Mouse (Mus musculus): ENCODE results near the gene Matn4. TPM values are rescaled to one million over a fixed set of nuclear protein-coding genes. Genes with fewer than 3 reads are reported as not detected.

The Matn4 gene
- total RNA-seq (2021): 1 to 10 TPM; 3.7 to 5.4 TPM
- long read RNA-seq, experiment 1, partial matches to known transcripts: 0 of 1 reads
- long read RNA-seq, experiment 1, other reads (novel, unspliced or antisense): 1 of 1 reads
- long read RNA-seq, experiment 2: 0 reads

GRCm38 (mm10) chr2:164405060-164405459, at the start of gene Matn4:
Matn4 (minus strand) TSS chr2:164405160.
- DNase-seq: no peak
- intact Hi-C loops (cut with DNase I; ENCODE audit: low total_unique reads): no loop called here

GRCm38 (mm10) chr2:164453887-164454500, 49.0 kb upstream of the Matn4 start:
- intact Hi-C loops (cut with DNase I; ENCODE audit: low total_unique reads): no loop called here
- no peak for DNase-seq

DNA sequence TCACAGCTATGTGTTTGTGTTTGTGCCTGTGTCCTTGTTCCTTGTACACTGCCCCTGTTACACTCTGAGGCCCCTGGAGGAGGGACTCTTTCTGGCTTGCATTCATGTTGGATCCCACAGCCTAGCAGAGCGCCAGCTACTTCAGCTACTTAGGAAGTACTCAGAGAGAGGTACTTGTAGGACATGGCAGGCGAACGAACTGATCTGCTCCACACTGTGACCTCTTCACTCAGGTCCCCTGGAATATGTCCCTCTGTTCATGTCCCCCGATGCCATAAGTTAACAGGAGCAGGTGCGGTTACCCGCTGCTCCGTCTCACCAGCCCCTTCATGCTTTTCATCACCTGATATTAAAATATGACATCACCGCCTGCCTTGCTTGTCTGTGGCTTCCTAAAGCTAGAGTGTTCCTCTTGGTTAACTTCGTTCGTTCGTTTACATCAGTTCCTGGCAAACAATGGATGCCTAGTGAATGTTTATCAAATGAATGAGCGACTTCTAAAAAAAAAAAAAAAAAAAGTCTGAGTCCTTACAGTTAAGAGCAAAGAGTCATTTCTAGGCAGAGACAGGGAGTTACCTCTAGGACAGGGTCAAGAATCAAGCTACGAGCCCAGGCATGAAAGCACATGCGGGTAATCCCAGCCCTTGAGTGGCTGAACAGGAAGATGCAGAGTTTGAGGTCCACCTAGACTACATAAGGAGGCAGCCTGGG, 48.2 kb upstream of the Matn4 start:
- no peak for DNase-seq
- intact Hi-C loops (cut with DNase I; ENCODE audit: low total_unique reads): no loop called here

- intact Hi-C loops (cut with DNase I; ENCODE audit: low total_unique reads): no loop called here
- DNase-seq: no peak
Observed at GRCm38 (mm10) chr2:164452000-164452676, 47.2 kb upstream of the Matn4 start.

- intact Hi-C loops (cut with DNase I; ENCODE audit: low total_unique reads): no loop called here
- no peak for DNase-seq
Observed at GRCm38 (mm10) chr2:164449341-164450042, 44.5 kb upstream of the Matn4 start.

GRCm38 (mm10) chr2:164448921-164449320, 44.0 kb upstream of the Matn4 start:
- intact Hi-C loops (cut with DNase I; ENCODE audit: low total_unique reads): no loop called here
- no peak for DNase-seq

DNA sequence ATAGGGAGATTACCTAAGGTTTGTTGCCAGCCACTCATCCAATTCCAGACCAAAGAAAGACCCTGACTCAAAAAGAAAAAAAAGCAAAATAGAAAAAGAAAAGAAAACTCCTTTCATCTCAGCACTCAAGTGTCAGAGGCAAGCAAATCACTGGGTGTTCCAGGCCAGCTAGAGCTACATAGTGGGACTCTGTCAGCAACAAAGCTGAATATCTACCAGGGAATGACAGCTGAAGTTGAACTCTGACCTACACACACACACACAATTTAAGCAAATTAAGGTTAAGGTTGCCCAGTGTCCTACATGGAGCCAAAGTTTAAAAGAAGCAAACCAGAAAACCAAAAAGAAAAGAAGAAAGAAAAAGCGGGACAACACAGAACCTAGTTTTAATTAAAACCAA, 43.2 kb upstream of the Matn4 start:
- no peak for DNase-seq
- intact Hi-C loops (cut with DNase I; ENCODE audit: low total_unique reads): no loop called here

GRCm38 (mm10) chr2:164446086-164446469, 41.1 kb upstream of the Matn4 start:
- no peak for DNase-seq
- intact Hi-C loops (cut with DNase I; ENCODE audit: low total_unique reads): no loop called here

- no peak for DNase-seq
- intact Hi-C loops (cut with DNase I; ENCODE audit: low total_unique reads): no loop called here
Observed at GRCm38 (mm10) chr2:164445399-164446085, 40.6 kb upstream of the Matn4 start.

DNA sequence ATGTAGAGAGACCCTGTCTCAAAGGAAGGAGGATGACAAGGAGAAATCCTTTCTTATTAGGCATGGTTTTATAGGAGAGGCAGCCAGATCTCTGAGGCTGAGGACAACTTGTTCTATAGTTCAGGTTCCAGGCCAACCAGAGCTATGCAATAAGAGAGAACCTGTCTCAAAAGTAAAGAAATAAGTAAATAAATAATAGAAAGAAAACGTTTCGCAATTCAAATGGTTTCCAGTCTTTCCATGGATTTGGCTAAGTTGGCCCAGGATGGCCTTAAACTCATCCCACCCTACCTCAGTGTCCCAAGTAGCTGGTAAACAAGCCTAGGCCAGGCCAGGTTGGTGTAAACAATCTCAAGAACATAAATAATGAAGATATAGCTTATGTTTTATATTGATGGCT, 39.7 kb upstream of the Matn4 start:
- intact Hi-C loops (cut with DNase I; ENCODE audit: low total_unique reads): no loop called here
- DNase-seq: no peak

DNA sequence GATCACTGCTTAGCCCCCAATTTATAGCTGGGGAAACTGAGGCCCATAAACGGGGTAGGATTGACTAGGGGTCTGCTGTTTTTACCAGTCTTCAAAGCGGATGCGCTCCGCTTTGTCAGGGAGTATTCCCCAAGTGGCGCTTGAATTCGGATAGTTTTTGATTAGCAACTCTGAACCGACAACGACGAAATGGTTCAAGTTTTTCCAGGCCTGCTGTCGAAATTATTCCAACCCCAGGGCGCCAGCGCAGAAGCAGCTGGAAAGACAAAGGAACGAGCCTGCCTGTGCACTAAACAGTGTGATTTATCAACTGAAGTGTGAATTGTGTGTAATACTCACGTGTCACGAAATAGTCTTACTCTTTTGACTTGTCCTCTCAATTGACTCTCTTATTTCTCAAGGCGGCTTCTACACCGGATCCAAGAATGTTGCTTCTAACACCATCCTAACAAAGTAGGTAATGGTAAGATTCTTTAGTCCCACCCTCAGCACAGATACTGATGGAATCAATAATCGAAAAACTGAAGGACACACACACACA, 38.6 kb upstream of the Matn4 start, which contains the start of gene Sdc4:
Gene Sdc4, minus strand, starts transcription at position 428 of the 541 bp plus-strand sequence.
- no peak for DNase-seq
- intact Hi-C loops (cut with DNase I; ENCODE audit: low total_unique reads): no loop called here

- peak; percentile 87 for DNase-seq
- intact Hi-C loops (cut with DNase I; ENCODE audit: low total_unique reads): no loop called here
Observed at GRCm38 (mm10) chr2:164443051-164443437, 38.1 kb upstream of the Matn4 start.

- intact Hi-C loops (cut with DNase I; ENCODE audit: low total_unique reads): no loop called here
- peak; percentile 63 for DNase-seq
Observed at GRCm38 (mm10) chr2:164442315-164443050, 37.5 kb upstream of the Matn4 start.

DNA sequence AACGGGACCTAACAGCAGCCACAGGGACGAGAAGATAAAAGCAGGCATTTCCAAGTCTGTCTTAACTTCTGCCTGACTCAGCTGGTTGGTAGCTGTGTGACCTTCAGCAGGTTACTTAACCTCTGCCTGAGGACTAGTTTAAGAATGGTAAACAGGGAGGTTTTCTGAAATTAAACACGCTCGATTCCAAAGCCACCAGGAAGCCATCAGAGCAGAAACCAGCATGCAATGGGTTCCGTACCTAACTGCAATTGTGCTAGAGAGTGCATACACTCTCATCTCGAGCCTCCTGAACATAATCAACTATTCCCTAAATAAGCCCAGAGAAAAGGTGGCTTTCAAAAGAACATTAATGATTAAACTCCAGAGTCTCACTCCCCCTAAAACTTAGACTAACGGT, 36.8 kb upstream of the Matn4 start:
- intact Hi-C loops (cut with DNase I; ENCODE audit: low total_unique reads): no loop called here
- DNase-seq: no peak

- intact Hi-C loops (cut with DNase I; ENCODE audit: low total_unique reads): no loop called here
- DNase-seq: peak; percentile 37
Observed at GRCm38 (mm10) chr2:164441155-164441554, 36.2 kb upstream of the Matn4 start.

DNA sequence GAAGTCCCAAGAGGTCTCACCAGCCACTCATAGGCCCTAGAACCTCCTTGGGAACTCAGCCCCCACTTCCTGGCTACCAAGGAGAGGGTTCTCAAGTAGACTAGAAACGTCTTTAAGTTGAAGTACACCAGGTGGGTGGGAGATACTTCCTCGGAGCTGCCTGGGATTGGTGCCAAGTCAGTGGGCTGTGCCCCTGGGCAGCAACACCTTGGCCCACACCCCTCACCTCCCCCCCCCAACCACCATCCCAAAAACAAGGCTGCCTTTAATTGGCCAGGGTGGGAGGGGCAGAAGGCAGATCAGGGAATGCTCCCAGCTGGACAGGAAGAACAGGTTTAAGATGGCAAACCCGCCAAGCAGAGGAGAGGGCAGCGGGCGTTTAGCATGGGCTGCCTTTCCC, 35.4 kb upstream of the Matn4 start:
- intact Hi-C loops (cut with DNase I; ENCODE audit: low total_unique reads): no loop called here
- DNase-seq: no peak

DNA sequence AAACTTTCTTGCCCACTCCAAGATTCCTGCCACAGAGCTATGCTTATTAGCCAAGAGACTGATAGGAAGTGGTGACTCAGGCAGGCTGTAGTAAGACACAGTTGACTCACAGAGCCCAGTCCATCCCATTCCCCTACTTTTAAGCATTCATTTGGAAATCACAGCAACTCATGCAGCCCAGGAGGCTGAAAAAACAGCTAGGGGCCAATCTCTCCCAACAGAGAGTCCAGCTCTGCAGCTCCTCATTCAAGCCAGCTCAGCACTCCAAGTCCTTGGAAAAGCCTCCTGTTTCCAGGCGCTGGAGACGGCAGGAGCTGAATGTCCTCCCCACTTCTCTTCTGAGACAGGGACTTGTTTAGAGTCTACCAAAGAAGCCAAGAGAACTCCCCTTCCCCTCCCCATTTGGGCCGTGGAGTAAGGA, 34.1 kb upstream of the Matn4 start:
- DNase-seq: no peak
- intact Hi-C loops (cut with DNase I; ENCODE audit: low total_unique reads): no loop called here

GRCm38 (mm10) chr2:164438257-164438656, 33.3 kb upstream of the Matn4 start:
- no peak for DNase-seq
- intact Hi-C loops (cut with DNase I; ENCODE audit: low total_unique reads): no loop called here

GRCm38 (mm10) chr2:164437710-164438109, 32.8 kb upstream of the Matn4 start:
- no peak for DNase-seq
- intact Hi-C loops (cut with DNase I; ENCODE audit: low total_unique reads): no loop called here
